Mouse (Mus musculus) layer of hippocampus, adult 9-11 months (tissue): Measurements from ENCODE around the gene Dio1.

ENCODE experiments used
- DNase-seq: peaks from one replicate; pipeline ENCODE4 v3.0.0; 2022

Dio1 gene

GRCm38 (mm10) chr4:107243365-107244333, 63.3 kb downstream of the Dio1 start:
- DNase-seq, result no peak
